Mouse (Mus musculus): ENCODE results near the gene H2al1g. TPM values are rescaled to one million over a fixed set of nuclear protein-coding genes. Genes with fewer than 3 reads are reported as not detected.
"Not testable (repeated sequence)": the region's sequence is repeated elsewhere in the genome, so short reads cannot be mapped to it uniquely, and the experiment has no call there.

H2al1g gene
- polyA plus RNA-seq, 1 experiment from 2014 or later: not detected

- not testable (repeated sequence) for H3K9ac ChIP-seq (replicated peaks; ENCODE audit: low read depth); H3K27ac ChIP-seq (ENCODE audit: low read length); H3K4me2 ChIP-seq (replicated peaks; ENCODE audit: low read depth, low read length); H3K36me3 ChIP-seq (ENCODE audit: insufficient read depth, low read length); H3K9me3 ChIP-seq (ENCODE audit: low read length); ATAC-seq; H3K4me1 ChIP-seq (ENCODE audit: insufficient read depth, low read depth, low read length); H3K4me3 ChIP-seq (ENCODE audit: low read depth, low read length); H3K27me3 ChIP-seq (replicated peaks; ENCODE audit: insufficient read depth, low read length); DNase-seq (ENCODE audit: low spot score)
- 57% methylated on average over 1 of the region's 6 CpGs for WGBS
Measured at GRCm38 (mm10) chrX:11305355-11305754, 12.7 kb upstream of the H2al1g start, which contains the start of gene H2al1c. Gene H2al1c (plus strand): TSS chrX:11305655.

GRCm38 (mm10) chrX:11308524-11308923 lies 9.5 kb upstream of the H2al1g start, which contains the start of gene H2al1d:
Gene H2al1d (plus strand): TSS chrX:11308824.
- WGBS: no CpG with 5 or more reads among the region's 6 CpGs

GRCm38 (mm10) chrX:11311634-11312033 lies 6.4 kb upstream of the H2al1g start, which contains the start of gene H2al1e:
Gene H2al1e (plus strand): TSS chrX:11311934.
- no CpG with 5 or more reads among the region's 3 CpGs for WGBS
- not testable (repeated sequence) for DNase-seq (ENCODE audit: low spot score); H3K27me3 ChIP-seq (replicated peaks; ENCODE audit: insufficient read depth, low read length); H3K9me3 ChIP-seq (ENCODE audit: low read length); H3K36me3 ChIP-seq (ENCODE audit: insufficient read depth, low read length); H3K4me2 ChIP-seq (replicated peaks; ENCODE audit: low read depth, low read length); H3K4me3 ChIP-seq (ENCODE audit: low read depth, low read length); H3K9ac ChIP-seq (replicated peaks; ENCODE audit: low read depth); ATAC-seq; H3K4me1 ChIP-seq (ENCODE audit: insufficient read depth, low read depth, low read length); H3K27ac ChIP-seq (ENCODE audit: low read length)

More at GRCm38 (mm10) chrX:11308524-11308923, 9.5 kb upstream of the H2al1g start, which contains the start of gene H2al1d:
- not testable (repeated sequence) for H3K4me3 ChIP-seq (ENCODE audit: low read depth, low read length); H3K9ac ChIP-seq (replicated peaks; ENCODE audit: low read depth); ATAC-seq; H3K9me3 ChIP-seq (ENCODE audit: low read length); H3K27ac ChIP-seq (ENCODE audit: low read length); H3K4me2 ChIP-seq (replicated peaks; ENCODE audit: low read depth, low read length); H3K4me1 ChIP-seq (ENCODE audit: insufficient read depth, low read depth, low read length); H3K36me3 ChIP-seq (ENCODE audit: insufficient read depth, low read length); H3K27me3 ChIP-seq (replicated peaks; ENCODE audit: insufficient read depth, low read length); DNase-seq (ENCODE audit: low spot score)

GRCm38 (mm10) chrX:11314858-11315257 lies 3.2 kb upstream of the H2al1g start, which contains the start of gene H2al1f:
Gene H2al1f (plus strand): TSS chrX:11315158.
- H3K27me3 ChIP-seq (replicated peaks; ENCODE audit: insufficient read depth, low read length); H3K36me3 ChIP-seq (ENCODE audit: insufficient read depth, low read length); H3K27ac ChIP-seq (ENCODE audit: low read length); H3K9me3 ChIP-seq (ENCODE audit: low read length); ATAC-seq; DNase-seq (ENCODE audit: low spot score); H3K9ac ChIP-seq (replicated peaks; ENCODE audit: low read depth); H3K4me1 ChIP-seq (ENCODE audit: insufficient read depth, low read depth, low read length); H3K4me3 ChIP-seq (ENCODE audit: low read depth, low read length); H3K4me2 ChIP-seq (replicated peaks; ENCODE audit: low read depth, low read length): not testable (repeated sequence)
- no CpG with 5 or more reads among the region's 6 CpGs for WGBS

GRCm38 (mm10) chrX:11321192-11321591 lies 3.1 kb downstream of the H2al1g start, which contains the start of gene H2al1h:
Gene H2al1h (plus strand): TSS chrX:11321492.
- not testable (repeated sequence) for H3K9me3 ChIP-seq (ENCODE audit: low read length); H3K27ac ChIP-seq (ENCODE audit: low read length); H3K4me2 ChIP-seq (replicated peaks; ENCODE audit: low read depth, low read length); H3K9ac ChIP-seq (replicated peaks; ENCODE audit: low read depth); H3K27me3 ChIP-seq (replicated peaks; ENCODE audit: insufficient read depth, low read length); H3K36me3 ChIP-seq (ENCODE audit: insufficient read depth, low read length); H3K4me3 ChIP-seq (ENCODE audit: low read depth, low read length); DNase-seq (ENCODE audit: low spot score); ATAC-seq; H3K4me1 ChIP-seq (ENCODE audit: insufficient read depth, low read depth, low read length)
- WGBS: no CpG with 5 or more reads among the region's 6 CpGs

GRCm38 (mm10) chrX:11324359-11324758 lies 6.3 kb downstream of the H2al1g start, which contains the start of gene H2al1i:
Gene H2al1i (plus strand): TSS chrX:11324659.
- not testable (repeated sequence) for H3K4me2 ChIP-seq (replicated peaks; ENCODE audit: low read depth, low read length); H3K27me3 ChIP-seq (replicated peaks; ENCODE audit: insufficient read depth, low read length); H3K27ac ChIP-seq (ENCODE audit: low read length); H3K36me3 ChIP-seq (ENCODE audit: insufficient read depth, low read length); DNase-seq (ENCODE audit: low spot score); H3K4me3 ChIP-seq (ENCODE audit: low read depth, low read length); ATAC-seq; H3K9me3 ChIP-seq (ENCODE audit: low read length); H3K4me1 ChIP-seq (ENCODE audit: insufficient read depth, low read depth, low read length); H3K9ac ChIP-seq (replicated peaks; ENCODE audit: low read depth)
- 67% methylated on average over 2 of the region's 5 CpGs for WGBS

GRCm38 (mm10) chrX:11327522-11327921 lies 9.5 kb downstream of the H2al1g start, which contains the start of gene H2al1j:
Gene H2al1j (plus strand): TSS chrX:11327822.
- ATAC-seq; H3K36me3 ChIP-seq (ENCODE audit: insufficient read depth, low read length): not testable (repeated sequence)
- WGBS: 81% methylated on average over 2 of the region's 2 CpGs

More at GRCm38 (mm10) chrX:11327522-11327921, 9.5 kb downstream of the H2al1g start, which contains the start of gene H2al1j:
- not testable (repeated sequence) for H3K4me1 ChIP-seq (ENCODE audit: insufficient read depth, low read depth, low read length); H3K27me3 ChIP-seq (replicated peaks; ENCODE audit: insufficient read depth, low read length); H3K4me2 ChIP-seq (replicated peaks; ENCODE audit: low read depth, low read length); H3K9ac ChIP-seq (replicated peaks; ENCODE audit: low read depth); H3K27ac ChIP-seq (ENCODE audit: low read length); H3K4me3 ChIP-seq (ENCODE audit: low read depth, low read length); H3K9me3 ChIP-seq (ENCODE audit: low read length); DNase-seq (ENCODE audit: low spot score)
